ENCODE assay signal across 18 mouse cellular contexts in the genomic region with DNA sequence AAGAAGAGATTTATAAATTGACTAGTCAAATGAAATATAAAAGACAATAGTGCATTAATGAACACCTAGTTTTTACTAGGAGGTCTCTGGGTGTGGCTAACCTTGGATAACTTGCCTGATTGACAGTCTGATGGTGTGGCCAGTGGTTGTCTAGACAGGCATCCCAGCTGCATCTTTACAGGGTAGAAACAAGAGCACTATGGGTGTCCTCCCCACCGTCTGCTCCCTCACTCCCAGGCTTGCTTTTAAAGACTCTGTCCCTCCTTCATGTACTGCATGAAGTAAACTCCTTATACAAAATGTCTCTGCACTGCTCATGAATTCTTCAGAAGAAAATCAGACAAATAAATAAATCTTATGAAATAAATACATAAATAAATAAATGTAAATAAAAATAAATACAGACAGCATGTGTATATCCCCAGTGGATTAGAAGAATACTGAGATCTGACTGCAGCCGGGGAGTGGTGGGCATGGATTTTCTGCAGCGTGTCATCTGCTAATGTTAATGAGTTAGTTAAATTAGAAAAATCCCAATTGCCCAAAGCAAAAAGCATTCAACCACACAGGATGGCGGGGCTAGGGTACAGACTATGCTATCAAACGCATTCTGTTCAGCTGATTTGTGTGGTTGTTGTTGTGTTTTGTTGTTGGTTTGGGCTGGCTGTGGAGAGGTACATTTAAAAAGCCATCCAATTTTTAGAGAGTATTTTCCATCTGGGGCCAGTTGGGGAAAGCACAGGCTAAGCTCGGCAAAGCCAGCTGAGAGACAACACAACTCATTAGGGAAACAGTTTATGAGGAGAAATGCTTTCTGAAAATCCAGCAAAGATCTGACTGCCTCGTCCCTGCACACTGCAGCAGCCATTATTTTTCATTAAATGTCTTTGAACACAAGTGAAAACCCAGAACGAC.
DNase-seq lines count a peak whose midpoint lies in the region; ATAC-seq and TF ChIP-seq lines count a peak whose summit lies in the region.
"Had no signal": no experiment of that assay in that cellular context is flagged by ENCODE, and none has a peak within 500 bp of the region (broad histone marks: within the 10 kb centered on the region; RNA-seq: fewer than 3 reads in every experiment).

No protein-coding gene starts in this region.

- H3K9ac ChIP-seq in embryonic facial prominence, embryonic 13.5 days = no peak overlapping the region
- no peak overlapping the region for H3K9ac ChIP-seq in hindbrain, embryonic 13.5 days
- 0 out of 2 replicates have a peak overlapping the region, but pooled peaks have one; percentile 17 for H3K9ac ChIP-seq in midbrain, embryonic 16.5 days (ENCODE audit: low read depth, low read length)
- H3K9ac ChIP-seq: embryonic facial prominence, embryonic 12.5 days; heart, embryonic 13.5 days; liver, embryonic 14.5 days had no signal

- H3K36me3 ChIP-seq in embryonic facial prominence, embryonic 13.5 days = no peaks in the 10 kb centered on the region
- H3K36me3 ChIP-seq in embryonic facial prominence, embryonic 10.5 days (replicated peaks) = no peaks in the 10 kb centered on the region
- no peaks in the 10 kb centered on the region for H3K36me3 ChIP-seq in hindbrain, embryonic 13.5 days
- no peaks in the 10 kb centered on the region for H3K36me3 ChIP-seq in midbrain, embryonic 16.5 days (ENCODE audit: control insufficient read depth, insufficient read depth, low read length)
- H3K36me3 ChIP-seq: embryonic facial prominence, embryonic 12.5 days; heart, embryonic 13.5 days had no signal

- no peak for DNase-seq in embryonic facial prominence, embryonic 10.5 days (ENCODE audit: low spot score)
- DNase-seq in brain, embryonic 14.5 days (ENCODE audit: low read depth) = peak; percentile 73
- DNase-seq in frontal cortex, postnatal 14 days (ENCODE audit: low spot score in 2 of 2) = no peak
- no peak for DNase-seq in cerebellum, adult 8-10 months
- no peak for DNase-seq in urinary bladder, adult 2 months (ENCODE audit: low spot score)
- DNase-seq: cerebellum, adult 9-11 months; gastrocnemius, postnatal 25 days; kidney, adult 8-10 months; lung, postnatal 10 days; right cerebral cortex, postnatal 25 days; thymus, adult 2 months had no signal

- H3K27ac ChIP-seq in embryonic facial prominence, embryonic 13.5 days = 0 out of 2 replicates have a peak overlapping the region, but pooled peaks have one; percentile 11
- H3K27ac ChIP-seq in embryonic facial prominence, embryonic 10.5 days (replicated peaks) = no peak overlapping the region
- H3K27ac ChIP-seq in hindbrain, embryonic 13.5 days = peak overlapping the region; percentile 81
- H3K27ac ChIP-seq in midbrain, embryonic 16.5 days (ENCODE audit: low read length) = peak overlapping the region; percentile 64
- H3K27ac ChIP-seq: embryonic facial prominence, embryonic 12.5 days; heart, embryonic 13.5 days; liver, embryonic 14.5 days had no signal

- H3K9me3 ChIP-seq in embryonic facial prominence, embryonic 13.5 days = no peaks in the 10 kb centered on the region
- no peaks in the 10 kb centered on the region for H3K9me3 ChIP-seq in embryonic facial prominence, embryonic 10.5 days
- no peaks in the 10 kb centered on the region for H3K9me3 ChIP-seq in hindbrain, embryonic 13.5 days
- no peaks in the 10 kb centered on the region for H3K9me3 ChIP-seq in midbrain, embryonic 16.5 days (replicated peaks; ENCODE audit: control insufficient read depth, low read length, poor library complexity, severe bottlenecking)
- H3K9me3 ChIP-seq: embryonic facial prominence, embryonic 12.5 days; heart, embryonic 13.5 days had no signal

- no peak for TF ChIP-seq POLR2A in brain, embryonic 14.5 days (IDR thresholded peaks at IDR 0.05; ENCODE audit: borderline replicate concordance, extremely low read depth, insufficient read depth, insufficient read length, poor library complexity, severe bottlenecking)

- no peak for TF ChIP-seq CTCF in brain, embryonic 14.5 days (IDR thresholded peaks at IDR 0.05; ENCODE audit: borderline replicate concordance, extremely low read depth, insufficient read depth, insufficient read length)

- H3K27me3 ChIP-seq in embryonic facial prominence, embryonic 13.5 days = no peaks in the 10 kb centered on the region
- H3K27me3 ChIP-seq in embryonic facial prominence, embryonic 10.5 days (replicated peaks; ENCODE audit: low read depth, poor library complexity, severe bottlenecking) = no peaks in the 10 kb centered on the region
- H3K27me3 ChIP-seq in hindbrain, embryonic 13.5 days = no peaks in the 10 kb centered on the region
- H3K27me3 ChIP-seq in midbrain, embryonic 16.5 days (ENCODE audit: control insufficient read depth, insufficient read depth, low read depth, low read length) = no peaks in the 10 kb centered on the region
- H3K27me3 ChIP-seq: embryonic facial prominence, embryonic 12.5 days; heart, embryonic 13.5 days; Patski had no signal

- H3K4me1 ChIP-seq in embryonic facial prominence, embryonic 13.5 days = peaks cover 10% of the 10 kb centered on the region
- H3K4me1 ChIP-seq in embryonic facial prominence, embryonic 10.5 days = no peaks in the 10 kb centered on the region
- peaks cover 17% of the 10 kb centered on the region for H3K4me1 ChIP-seq in hindbrain, embryonic 13.5 days (replicated peaks)
- peaks cover 7% of the 10 kb centered on the region; the same call in 1 of the 2 replicates for H3K4me1 ChIP-seq in midbrain, embryonic 16.5 days (ENCODE audit: control insufficient read depth, insufficient read depth, low read length)
- H3K4me1 ChIP-seq: embryonic facial prominence, embryonic 12.5 days; heart, embryonic 13.5 days had no signal

- H3K4me3 ChIP-seq in embryonic facial prominence, embryonic 13.5 days = no peak overlapping the region
- no peak overlapping the region for H3K4me3 ChIP-seq in embryonic facial prominence, embryonic 10.5 days
- H3K4me3 ChIP-seq in hindbrain, embryonic 13.5 days = no peak overlapping the region
- H3K4me3 ChIP-seq in midbrain, embryonic 16.5 days (ENCODE audit: low read depth, low read length) = no peak overlapping the region
- H3K4me3 ChIP-seq: embryonic facial prominence, embryonic 12.5 days; heart, embryonic 13.5 days had no signal

- WGBS in embryonic facial prominence, embryonic 13.5 days = 45% methylated on average over 8 of the region's 8 CpGs
- 71% methylated on average over 8 of the region's 8 CpGs for WGBS in embryonic facial prominence, embryonic 10.5 days
- 31% methylated on average over 8 of the region's 8 CpGs for WGBS in hindbrain, embryonic 13.5 days
- 22% methylated on average over 8 of the region's 8 CpGs for whole genome bisulfite sequencing in midbrain, embryonic 16.5 days

- no peak for ATAC-seq in embryonic facial prominence, embryonic 13.5 days (ENCODE audit: insufficient number of reproducible peaks, insufficient read depth, low FRiP score, low TSS enrichment, low read depth)
- ATAC-seq in hindbrain, embryonic 13.5 days (ENCODE audit: low FRiP score) = peak; percentile 84
- peak; percentile 63 for ATAC-seq in midbrain, embryonic 16.5 days
- ATAC-seq: Patski had no signal

- H3K4me2 ChIP-seq in embryonic facial prominence, embryonic 13.5 days = no peak overlapping the region
- peak overlapping the region; percentile 29 for H3K4me2 ChIP-seq in hindbrain, embryonic 13.5 days
- H3K4me2 ChIP-seq in midbrain, embryonic 16.5 days (ENCODE audit: low read length) = peak overlapping the region; percentile 24
- H3K4me2 ChIP-seq: embryonic facial prominence, embryonic 12.5 days; heart, embryonic 13.5 days had no signal
